Mouse (Mus musculus) brain, embryonic 14.5 days (tissue): Measurements from ENCODE around the gene Ube2e2. TPM values are rescaled to one million over a fixed set of nuclear protein-coding genes. Genes with fewer than 3 reads are reported as not detected.
A peak's percentile ranks its signal among the peaks of the same experiment; 100 is the strongest.

Experiments
- DNase-seq: peaks from one replicate; pipeline ENCODE4 v3.0.0-alpha.2; 2011; ENCODE audit warnings: low read depth
- CTCF ChIP-seq: fragments of 200-500 bp; IDR thresholded peaks from 2 replicates; pipeline ENCODE4 v1.5.1; 2012; ENCODE audit warnings: inconsistent platforms, mild to moderate bottlenecking, moderate library complexity, borderline replicate concordance; ENCODE audit not compliant: insufficient read depth, insufficient read length; ENCODE audit errors: extremely low read depth
- POLR2A ChIP-seq: fragments of 200-500 bp; IDR thresholded peaks from 2 replicates; pipeline ENCODE4 v1.6.1; 2012; ENCODE audit warnings: mild to moderate bottlenecking, inconsistent platforms, borderline replicate concordance; ENCODE audit not compliant: poor library complexity, insufficient read depth, insufficient read length, severe bottlenecking; ENCODE audit errors: extremely low read depth
- polyA plus RNA-seq: library from polyadenylated mRNA; depleted of rRNA; stranded (reverse); fragments of >200 nt; gene quantifications from 2 replicates; pipeline ENCODE4 v1.2.3, GENCODE M21; 2012

Ube2e2 gene
- polyA plus RNA-seq, 1 experiment = 126 TPM

DNA sequence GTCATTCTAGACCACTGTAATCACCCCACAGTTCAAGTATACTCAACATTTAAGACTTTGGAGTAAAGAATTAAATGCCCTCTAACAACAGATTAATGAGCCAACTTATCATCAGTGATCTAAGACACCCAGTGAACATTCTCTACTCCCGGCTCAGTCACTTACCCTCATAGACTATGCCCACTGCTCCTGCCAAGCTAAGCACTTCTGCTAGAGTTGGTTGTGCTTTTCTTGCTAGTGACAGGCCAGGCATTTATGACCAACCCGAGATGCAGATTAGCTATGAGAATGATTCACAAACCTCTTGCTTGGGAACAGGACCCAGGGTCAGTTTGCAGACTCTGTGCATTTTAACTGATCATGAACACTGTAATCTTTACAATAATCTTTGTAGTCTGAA lies 230.4 kb downstream of the Ube2e2 start:
- no peak for DNase-seq
- TF ChIP-seq CTCF = no peak
- no peak for TF ChIP-seq POLR2A

- DNase-seq = peak; percentile 22
- no peak for TF ChIP-seq POLR2A
- no peak for TF ChIP-seq CTCF
Measured at GRCm38 (mm10) chr14:18657777-18658753, 236.0 kb downstream of the Ube2e2 start.

DNA sequence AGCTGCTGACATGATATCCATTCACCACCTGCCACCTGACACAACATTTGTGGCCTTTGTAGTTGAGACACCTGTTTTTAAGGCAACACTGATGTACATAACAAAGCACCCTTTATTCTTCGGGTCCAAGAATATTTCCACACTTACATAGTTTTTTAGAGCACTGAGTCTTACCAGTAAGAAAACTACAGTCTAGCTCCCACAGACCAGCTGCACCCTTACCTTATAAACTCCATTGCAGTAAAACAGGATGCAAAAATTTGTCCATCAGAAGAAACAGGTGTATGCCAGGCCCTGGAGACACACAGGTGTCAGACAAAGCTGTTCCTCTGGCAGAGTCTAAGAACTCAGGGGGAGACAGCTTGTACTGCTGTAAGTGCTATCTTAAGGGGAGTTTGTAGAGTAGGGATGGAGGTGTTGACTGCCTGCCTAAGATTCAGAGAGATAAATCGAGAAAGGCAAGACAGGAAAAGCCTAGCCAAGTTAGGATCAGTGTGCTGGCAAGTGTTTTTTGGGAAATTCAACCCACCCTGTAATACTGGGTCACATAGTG lies 244.9 kb downstream of the Ube2e2 start:
- DNase-seq = no peak
- TF ChIP-seq POLR2A (no peak), CTCF (no peak)

DNA sequence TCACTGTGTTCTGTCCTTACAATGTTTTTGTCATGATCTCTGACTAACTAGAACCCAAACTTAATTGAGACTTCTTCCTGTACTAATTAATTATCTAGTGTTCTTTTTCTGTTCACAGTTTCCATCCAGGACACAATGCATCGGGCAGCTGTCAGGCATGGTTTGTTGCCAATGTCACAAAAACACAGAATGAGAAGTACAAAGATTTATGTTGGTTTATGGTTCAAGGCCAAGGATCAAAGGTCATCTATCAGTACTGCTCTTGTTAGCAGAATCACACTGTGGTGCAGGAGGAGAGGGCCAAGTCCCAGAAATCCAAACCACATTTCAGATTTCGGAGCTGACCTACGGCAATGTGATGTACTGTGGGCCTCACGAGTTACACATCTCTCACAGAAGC lies 252.4 kb downstream of the Ube2e2 start:
- TF ChIP-seq CTCF (no peak), POLR2A (no peak)
- no peak for DNase-seq

GRCm38 (mm10) chr14:18638753-18639456 lies 255.2 kb downstream of the Ube2e2 start:
- TF ChIP-seq CTCF (no peak), POLR2A (no peak)
- DNase-seq = peak; percentile 14

DNA sequence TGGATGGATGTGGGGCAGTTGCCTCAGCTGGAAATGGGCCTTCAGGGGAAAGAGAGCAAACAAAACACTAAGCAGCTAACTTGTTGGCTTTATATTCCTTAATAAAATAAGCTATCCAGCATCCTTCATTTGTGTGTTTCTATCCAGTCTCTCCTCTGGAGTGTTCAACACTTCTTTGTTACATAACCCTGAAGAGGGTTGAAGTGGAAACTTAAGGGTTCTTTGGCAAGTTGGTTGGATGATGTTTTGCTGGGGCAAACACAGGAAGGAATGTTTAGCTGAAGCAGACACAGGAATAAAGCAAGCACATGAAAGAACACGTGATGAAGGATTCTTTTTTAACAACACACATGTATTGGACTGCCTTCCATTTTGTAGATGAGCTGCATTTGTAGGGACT lies 256.3 kb downstream of the Ube2e2 start:
- DNase-seq = no peak
- TF ChIP-seq POLR2A = no peak
- TF ChIP-seq CTCF = no peak

GRCm38 (mm10) chr14:18628170-18628569 lies 265.9 kb downstream of the Ube2e2 start:
- no peak for DNase-seq
- TF ChIP-seq POLR2A = no peak
- TF ChIP-seq CTCF = no peak

DNA sequence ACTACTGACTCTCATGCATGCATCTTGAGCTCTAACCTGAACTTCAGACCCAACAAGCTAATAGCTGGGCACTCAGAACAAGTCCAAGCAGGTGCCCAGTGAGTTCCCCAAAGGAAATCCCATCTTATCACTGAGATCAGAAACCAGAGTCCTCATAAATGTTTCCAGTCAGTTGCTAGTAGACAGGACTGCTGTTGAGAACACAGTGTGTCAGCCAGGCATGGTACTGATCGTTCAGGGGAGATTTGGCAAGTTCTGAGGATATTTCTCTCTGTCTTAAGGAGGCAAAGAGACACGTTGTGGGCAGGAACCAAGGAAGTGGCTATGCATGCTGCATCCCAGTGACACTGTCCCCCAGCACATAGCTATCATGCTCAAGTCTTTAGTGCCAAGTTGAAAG lies 275.5 kb downstream of the Ube2e2 start:
- DNase-seq = no peak
- no peak for TF ChIP-seq CTCF
- no peak for TF ChIP-seq POLR2A

DNA sequence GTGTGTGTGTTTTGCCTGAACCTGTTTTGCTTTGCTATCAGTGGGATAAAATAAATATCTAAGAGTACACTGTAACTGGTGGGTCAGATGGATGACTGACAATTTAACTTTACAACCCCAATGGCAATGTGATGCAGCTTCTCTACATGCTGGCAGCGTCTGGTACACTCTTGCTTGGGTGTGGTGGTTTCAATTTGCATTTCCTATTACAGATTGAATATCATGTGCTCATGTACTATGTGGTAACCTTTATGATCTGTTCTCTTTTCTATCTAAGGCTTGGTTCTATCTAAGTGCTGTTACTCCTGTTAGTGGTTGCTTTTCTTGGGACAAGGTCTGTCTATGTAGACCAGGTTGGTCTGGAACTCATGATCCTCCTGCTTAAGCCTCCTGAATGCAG lies 292.1 kb downstream of the Ube2e2 start:
- TF ChIP-seq CTCF = no peak
- TF ChIP-seq POLR2A = no peak
- no peak for DNase-seq

DNA sequence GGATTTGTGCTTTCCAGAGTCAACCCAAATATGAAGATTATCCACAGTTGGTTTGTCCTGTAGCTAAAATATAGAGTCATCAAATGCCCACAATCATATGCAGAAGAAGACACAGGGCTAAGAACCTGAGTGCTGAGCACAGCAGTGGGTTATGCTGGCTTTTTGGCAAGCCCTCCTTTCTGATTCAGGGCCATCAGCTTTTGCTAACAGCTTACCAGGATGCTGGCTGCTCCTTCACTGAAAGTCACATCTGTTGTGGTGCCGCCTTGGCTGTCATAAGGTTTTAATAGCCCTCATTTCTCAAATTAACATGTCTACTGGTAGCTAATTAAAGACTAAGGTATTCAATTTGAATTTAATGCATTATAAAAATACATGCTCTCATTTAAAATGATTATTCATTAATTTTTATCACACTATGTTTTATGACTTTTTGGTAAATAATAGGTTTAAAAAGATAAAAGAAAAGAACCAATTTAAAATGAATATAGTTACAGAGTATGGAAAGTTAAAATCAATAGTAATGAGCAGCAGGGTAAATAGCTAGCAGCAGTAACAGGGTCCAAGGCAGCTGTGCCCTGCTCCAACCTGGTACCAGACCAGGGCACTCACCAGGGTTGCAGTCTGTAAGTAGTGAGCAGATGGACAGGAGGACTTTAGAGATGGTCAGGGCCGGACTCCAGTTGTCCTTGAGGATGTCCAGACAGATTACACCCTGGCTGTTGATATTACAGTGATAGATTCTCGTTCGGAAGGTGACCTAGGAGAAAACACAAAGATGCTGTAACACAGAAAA lies 307.6 kb downstream of the Ube2e2 start:
- peak; percentile 85 for DNase-seq
- TF ChIP-seq CTCF = no peak
- TF ChIP-seq POLR2A = no peak

GRCm38 (mm10) chr14:18581735-18582134 lies 312.3 kb downstream of the Ube2e2 start:
- TF ChIP-seq CTCF (no peak), POLR2A (no peak)
- DNase-seq = no peak

DNA sequence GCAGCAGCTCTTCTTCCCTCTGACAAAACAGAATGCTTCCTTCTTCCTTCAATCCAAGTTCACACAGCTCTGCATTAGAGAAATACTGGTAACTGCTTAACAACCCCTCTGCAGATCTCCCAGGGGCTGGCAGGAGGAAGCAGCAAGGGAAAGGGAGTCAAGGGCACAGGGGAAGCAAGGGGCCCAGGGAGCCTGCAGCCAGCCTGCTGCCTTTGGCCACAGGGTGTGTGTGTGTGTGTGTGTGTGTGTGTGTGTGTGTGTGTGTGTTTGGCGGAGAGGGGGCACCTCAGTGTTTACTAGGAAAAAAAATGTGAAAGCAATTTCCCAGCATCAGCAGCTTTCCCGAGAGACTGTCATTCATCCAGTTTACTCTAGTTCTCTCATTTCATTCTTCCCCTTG lies 319.3 kb downstream of the Ube2e2 start:
- TF ChIP-seq POLR2A (no peak), CTCF (no peak)
- DNase-seq = no peak
